Mouse (Mus musculus): ENCODE results near the gene Slc5a5.
A peak's percentile ranks its signal among the peaks of the same experiment; 100 is the strongest.

The Slc5a5 gene

DNA sequence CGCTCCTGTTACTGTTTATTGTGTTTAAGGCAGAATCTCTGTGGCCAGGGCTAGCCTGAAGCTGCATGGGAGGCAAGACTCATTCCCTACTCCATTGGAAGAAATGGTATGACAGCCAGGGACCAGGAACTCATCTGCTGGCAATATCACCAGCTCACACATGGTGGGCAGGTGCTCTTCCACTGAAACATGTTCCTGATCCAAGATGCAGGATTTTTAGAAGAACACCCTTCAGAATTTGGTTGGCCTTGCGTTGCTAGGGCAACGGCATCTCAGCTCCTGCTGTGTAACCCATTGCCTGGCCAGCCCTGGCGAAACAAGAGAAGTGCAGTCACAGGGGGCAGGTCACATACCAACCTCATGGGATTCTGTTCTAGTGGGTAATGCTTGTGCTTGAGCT is 13.1 kb downstream of the Slc5a5 start:
- no peak for DNase-seq (ENCODE audit: low spot score)

DNA sequence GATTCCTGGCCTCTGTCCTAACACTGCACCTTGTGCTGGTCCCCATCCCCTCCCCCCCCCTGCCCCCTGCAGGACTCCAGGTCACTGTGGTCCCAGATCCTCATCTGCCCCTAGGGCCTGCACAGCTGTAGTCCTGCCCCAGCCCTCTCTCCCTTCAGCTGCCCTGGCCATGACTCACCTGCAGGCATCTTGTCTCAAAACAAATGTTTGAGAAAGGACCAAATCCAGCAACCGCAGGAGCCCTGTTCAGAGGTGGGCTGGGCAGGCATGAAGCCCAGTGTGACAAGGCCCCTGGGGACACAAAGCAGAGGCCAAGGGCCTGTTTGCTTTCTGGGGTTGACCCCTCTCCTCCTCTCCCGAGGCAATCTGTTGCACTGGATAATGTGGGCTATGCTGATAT is 14.4 kb downstream of the Slc5a5 start:
- no peak for DNase-seq (ENCODE audit: low spot score)

DNA sequence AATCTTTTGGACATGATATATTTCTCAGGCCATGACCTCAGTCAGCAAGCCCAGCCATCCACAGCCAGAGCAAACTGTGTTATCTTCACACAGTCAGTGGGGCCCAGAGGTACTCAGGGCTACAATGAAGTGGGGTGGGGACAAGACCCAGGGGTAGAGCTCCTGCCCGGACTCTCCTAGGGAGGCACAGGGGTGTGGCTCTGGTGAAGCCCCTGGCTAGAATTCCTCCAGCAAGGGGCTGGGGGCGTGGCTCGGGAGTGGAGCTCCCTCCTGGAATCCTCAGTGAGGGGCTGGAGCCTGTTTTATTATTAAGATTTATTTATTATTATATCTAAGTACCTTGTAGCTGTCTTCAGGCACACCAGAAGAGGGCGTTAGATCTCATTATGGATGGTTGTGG is 16.2 kb downstream of the Slc5a5 start:
- no peak for DNase-seq (ENCODE audit: low spot score)

DNA sequence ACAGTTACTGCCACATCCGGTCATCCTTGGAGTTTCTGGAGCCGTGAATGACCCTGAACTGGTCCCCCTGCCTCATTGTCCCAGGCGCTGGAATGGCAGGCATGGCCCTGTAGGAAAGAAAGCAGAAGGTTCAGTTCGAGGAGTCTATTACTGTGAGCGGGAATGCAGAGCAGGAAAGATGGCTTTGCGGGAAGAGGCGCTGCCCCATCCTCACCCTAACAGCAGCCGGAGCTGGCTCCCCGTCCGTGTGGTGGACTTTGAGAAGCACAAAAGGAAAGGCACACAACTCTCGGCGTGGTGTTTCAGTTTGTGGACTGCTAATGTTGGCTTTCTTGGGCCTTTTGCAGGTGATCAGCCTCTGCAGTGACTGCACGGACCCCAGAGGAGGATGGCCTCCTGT is 18.1 kb downstream of the Slc5a5 start:
- DNase-seq (ENCODE audit: low spot score), result no peak

DNA sequence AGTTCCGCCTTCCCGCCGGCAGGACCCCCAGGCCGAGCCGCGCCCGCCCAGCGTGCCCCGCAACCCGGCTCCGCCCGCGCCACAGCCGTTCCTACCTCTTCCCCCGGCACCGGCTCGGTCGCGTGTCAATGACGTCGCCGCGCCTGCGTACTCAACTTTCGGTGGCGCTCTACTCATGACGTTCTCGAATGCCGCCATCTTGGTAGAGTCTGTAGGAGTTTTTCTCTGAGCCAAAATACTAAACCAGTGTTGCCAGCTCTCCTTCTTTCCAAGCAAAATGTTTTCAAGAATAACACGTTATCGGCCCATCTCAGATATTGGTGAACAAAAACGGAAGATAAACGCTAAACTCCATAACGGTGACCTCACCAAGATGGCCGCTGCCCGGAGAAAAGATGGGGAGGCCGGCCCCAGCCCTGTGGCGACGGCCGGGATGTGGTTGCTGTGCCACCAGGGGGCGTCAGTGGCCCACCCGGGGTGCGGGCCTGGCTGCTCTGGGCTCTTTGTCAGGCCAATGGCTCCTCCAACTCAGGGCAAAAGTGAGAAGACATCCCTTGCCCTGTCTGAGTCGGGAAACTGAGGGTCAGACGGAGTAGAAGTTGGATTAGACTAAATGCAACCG is 19.1 kb downstream of the Slc5a5 start, which contains the start of gene Ccdc124:
Ccdc124 (minus strand) TSS at position 572 of the 622 bp plus-strand sequence.
- DNase-seq (ENCODE audit: low spot score), result peak; percentile 96

DNA sequence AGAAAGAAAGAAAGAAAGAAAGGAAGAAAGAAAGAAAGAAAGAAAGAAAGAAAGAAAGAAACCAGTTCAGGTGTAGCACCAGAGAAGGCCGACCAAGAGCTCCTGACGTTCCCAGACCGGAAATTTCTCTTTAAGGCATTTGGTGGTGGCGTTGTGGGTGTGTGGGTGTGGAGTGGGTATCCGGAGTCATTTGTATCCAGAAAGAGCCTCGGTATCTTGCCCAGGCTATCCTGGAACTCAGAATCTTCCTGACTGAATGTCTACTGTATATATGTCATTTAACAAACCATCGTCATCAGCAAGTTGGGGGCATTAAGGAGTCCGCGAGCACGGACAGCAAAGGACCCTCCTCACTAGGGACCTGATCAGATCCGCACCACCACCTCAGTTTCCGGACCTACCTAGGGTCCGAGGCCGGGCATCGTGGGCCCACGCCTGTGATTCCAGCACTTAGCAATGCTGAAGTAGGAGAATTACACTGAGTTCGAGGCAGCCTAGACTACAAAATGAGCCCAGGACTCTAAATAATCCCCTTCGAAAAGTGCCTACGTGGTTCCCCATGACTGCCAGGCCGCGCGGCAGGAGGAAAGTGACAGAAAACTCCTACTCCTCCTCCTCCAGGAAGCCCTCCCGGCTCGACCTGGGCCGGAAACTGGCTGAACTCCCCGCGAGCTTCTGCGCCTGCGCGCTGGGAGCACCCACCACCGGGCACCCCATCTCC is 19.8 kb downstream of the Slc5a5 start:
- DNase-seq (ENCODE audit: low spot score), result no peak

DNA sequence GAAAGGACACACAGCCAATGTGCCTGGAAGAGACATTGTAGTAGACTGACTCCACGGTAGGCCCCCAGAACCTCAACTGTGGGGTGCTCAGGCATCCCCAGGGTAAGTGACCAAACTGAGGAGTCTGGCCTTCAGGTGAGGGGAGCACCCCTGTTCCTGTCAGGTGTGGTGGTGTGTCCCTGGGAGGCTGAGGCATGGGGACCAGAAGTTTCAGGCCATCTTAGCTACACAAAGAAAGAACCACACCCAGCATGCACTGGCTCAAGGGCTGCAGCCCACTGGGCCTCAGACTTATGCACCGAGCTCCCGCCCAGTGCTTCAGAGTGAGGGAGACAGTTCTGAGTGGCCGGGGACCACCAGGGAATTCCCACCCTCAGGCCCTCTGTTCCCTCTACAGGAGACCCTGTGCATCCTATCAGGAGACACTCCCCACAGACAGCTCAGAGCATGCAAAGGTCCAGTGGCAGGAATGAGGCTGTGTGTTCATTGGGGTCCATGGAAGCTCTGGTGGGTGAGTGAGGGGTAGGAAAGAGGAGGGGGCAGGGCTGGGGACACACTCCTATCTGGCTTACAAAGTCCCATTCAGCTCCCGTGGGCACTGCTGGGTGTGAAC is 21.3 kb downstream of the Slc5a5 start:
- no peak for DNase-seq (ENCODE audit: low spot score)

DNA sequence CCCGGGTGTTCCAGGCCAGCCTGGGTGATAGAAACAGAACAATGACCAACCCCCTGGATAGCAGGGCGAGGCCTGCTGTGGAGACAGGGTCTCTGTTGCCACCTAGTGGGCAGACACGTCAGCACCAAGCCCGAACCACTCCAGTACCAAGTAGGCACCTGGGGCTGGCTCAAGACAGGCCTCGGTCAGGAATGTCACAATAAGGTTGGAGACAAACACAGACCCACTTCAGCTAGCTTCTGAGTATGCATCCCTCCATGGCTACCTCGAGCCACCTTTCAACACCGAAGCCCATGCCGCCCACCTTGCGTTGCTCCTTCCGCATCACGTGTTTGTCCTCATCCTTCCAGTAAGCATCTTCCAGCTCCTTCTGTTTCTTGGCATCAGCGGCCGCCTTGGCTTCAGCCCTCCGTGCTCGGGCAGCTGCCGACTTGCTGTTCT is 22.9 kb downstream of the Slc5a5 start:
- DNase-seq (ENCODE audit: low spot score), result peak; percentile 87

DNA sequence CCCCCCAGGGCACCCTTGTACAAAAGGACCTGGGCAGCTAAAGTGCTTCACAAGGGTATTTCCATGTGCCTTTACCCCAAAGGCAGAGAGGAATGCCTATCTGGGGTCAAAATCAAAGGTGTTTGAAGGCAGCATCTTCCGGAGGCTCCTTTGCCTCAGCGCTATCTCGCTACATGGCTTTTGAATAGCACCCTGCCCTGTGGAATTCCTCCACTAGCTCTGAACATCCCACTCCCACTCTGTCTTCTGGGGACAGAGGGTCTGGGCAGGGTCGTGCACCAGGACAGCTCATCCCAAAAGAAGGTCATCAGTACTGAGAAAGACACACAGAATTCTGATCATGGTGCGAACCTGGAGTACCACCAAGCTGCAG is 23.4 kb downstream of the Slc5a5 start:
- DNase-seq (ENCODE audit: low spot score), result no peak

DNA sequence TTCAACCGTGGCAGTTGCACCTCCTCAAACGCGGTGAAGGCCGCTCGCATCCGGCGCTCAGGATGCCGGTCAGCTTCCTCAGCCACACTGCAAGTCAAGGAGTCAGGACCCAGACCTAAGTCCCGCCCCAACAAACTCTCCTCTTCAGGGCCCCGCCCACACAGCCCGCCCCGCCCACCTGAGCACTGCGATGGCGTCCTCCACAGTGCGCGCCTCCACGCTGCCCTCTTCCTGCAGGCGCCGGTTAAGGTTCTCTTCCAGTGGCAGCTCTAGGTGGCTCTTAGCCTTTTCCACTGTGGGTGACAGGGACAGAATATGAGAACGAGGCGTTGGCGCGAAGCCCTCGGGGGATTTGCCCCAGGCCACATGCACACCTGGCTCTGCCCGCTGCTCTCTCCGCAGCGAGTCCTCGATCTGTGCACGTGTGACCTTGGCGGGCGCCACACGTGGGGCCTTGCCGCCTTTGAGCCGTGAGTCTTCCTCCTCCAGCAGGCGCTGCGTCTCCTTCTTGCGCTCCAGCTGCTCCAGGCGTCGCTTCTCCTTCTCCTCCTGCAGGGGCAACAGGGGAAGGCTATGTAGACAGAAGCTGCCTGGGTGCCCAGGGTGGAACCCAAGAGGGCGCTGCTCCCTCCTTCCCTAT is 23.9 kb downstream of the Slc5a5 start:
- peak; percentile 71 for DNase-seq (ENCODE audit: low spot score)

DNA sequence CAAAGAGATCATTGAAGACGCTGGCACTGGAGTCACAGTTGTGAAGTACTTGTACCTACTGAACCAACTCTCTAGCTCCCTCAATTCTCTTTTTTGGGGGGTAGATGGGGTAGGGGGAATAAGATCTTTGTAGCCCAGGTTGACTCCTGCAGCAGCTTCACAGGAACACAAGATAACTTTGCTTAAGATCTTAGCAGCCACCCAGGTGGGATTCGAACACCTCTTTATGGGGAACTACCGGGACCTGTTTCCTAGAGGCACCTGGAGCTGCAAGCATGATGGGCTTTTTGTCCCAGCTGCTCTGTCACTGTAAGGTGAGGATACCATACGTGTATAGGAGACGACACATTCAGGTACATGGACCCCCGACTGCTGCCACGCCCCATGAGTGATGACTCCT is 26.0 kb downstream of the Slc5a5 start:
- no peak for DNase-seq (ENCODE audit: low spot score)

DNA sequence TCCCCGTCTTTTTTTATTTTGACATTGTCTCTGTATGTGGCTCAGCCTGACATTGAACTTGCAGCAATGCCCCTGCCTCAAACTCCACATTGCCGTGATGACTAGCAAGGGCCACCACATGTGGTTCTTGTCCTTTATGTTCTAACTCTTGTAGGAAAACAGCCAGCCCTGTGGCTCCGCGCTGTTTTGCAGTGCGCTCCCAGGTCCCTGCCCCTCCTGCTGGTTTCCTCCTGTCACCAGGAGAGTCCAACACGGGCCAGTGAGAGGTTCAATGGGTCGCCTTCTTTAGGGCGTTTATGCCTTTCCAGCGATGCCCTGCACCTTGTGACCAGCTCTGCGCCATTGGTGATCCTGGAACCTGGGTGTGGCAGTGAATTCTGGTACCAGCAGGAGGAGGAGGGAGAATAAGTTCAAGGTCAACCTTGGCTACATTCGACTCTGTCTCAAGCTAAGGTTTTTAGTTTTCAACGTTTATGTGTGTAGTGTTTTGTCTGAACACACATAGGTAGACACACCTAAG is 26.5 kb downstream of the Slc5a5 start:
- no peak for DNase-seq (ENCODE audit: low spot score)

DNA sequence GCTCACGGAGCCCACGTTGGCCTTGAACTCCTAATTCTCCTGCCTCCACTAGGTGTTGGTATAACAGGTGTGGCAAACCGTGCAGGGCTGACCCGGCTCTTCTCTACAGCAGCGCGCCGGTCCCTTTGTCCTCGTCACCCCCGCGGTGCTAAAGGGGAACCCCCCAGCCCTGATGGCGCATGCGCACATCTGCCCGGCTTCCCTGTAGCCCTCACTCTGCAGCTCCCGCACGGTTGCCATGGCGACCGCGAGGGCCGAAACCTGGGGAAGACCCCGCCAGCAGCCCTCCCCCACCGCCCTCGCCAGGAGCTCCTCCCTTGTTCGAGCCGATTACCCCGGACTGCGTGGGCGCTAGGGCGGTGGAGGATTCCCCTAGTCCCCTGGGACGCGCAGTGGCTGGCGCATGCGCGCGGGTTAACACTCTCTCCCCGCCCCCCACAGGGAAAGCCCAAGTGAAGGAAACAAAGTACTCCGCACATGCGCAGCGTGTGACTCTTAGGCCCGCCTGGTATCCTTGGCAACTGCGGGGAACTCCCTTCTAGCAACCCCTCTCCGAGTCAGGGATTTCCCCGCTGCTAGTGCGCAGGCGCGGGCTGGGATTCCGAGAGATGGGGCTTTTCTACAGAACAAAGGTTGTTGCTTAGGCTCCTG is 27.1 kb downstream of the Slc5a5 start:
- peak; percentile 100 for DNase-seq (ENCODE audit: low spot score)

DNA sequence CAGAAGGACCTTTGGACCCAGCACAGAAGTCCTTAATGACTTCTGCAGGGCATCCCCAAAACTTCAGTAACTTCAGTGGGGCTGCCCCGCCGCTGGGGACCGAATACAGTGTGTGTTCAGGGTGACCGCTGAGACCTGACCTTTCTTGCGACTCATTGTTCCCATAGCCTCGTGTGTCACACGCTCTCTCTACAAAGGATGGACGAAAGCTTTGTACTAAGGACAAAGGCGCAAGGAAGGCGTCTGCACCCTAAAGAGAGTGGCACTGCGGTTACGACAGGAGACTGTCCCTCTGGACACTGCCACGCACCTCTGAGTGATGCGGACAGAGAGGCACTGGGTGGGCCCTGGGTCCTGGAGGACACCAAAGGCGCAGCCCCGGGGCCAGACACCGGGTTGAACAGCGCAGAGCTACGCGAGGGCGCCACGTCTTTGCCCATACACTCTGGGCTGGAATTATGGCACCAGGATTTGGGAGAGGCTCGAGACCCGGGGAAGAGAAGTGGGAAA is 27.8 kb downstream of the Slc5a5 start:
- peak; percentile 59 for DNase-seq (ENCODE audit: low spot score)

DNA sequence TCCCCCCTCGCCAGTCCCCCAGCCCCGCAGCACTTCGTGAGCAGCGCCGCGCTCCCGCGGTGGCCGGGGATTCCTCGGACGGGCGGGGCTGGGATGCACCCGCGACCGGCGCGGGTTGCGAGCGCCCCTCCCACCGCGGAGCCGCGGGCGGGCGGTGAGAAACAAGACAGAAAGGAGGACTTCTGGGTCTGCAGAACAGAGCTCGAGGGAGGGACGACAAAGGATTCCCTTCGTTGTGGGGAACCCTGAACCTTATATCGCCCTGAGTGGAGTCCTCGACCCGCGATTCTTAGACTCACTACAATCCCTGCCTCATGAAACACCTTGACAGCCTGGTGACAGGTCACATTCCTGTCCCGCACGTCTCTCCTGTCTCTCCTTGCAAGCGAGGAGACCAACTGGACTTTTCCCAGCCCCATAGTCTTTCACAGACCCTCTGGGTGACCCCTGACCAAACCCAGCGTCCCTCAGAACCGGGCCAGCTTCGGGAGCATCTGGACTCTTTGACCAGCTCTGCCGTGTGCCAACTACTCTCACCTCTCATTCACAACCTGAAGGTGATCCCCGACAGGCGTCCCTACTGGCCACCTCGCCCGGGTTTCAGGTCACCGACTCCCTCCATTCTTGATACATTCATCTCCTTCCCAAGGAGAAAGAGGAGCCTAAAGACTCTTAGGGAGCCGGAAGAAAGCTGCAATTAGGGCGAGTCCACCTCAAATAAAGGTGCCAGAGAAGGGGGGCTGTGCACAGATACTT is 28.4 kb downstream of the Slc5a5 start:
- peak; percentile 55 for DNase-seq (ENCODE audit: low spot score)

DNA sequence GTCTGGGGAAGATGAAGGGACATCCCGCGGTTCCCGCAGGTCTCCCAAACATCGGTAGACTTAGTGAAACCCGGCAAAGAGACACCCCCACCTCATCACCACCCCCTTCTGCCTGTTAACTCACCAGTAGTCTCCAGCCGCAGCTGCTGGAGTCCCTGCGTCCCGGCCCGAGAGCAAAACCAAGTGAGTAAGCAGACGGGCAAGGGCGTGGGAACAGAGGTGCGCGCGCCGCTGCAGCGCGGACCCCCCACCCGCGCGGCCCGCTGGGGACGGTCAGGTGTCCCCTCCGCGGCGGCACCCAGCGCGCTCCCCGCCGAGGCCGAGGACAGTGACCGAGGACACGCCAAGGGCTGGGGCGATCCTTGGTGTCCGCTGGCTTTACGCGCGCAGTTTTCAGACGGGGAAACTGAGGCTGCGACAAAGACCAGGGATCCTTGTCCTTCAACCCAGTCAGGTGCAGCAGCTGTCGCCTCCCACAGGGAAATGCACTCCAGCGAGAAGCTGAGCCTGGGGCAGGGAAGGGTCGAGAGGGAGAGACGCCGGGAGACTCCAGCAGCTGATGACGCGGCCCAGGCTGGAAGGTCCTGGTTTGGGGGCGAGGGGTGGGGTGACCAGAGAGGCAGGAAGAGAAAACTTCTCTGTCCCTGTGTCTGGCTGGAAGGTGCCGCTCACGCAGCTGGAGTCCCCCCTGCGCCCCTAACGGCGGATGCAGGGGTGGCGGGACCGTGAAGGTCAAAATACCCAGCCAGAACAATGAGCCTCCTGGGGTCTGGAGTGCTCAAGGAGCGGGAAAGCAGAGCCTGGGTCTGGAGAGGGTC is 29.5 kb downstream of the Slc5a5 start, which contains the start of gene Kcnn1:
Kcnn1 (minus strand) TSS at position 435 of the 818 bp plus-strand sequence.
- DNase-seq (ENCODE audit: low spot score), result peak; percentile 67

DNA sequence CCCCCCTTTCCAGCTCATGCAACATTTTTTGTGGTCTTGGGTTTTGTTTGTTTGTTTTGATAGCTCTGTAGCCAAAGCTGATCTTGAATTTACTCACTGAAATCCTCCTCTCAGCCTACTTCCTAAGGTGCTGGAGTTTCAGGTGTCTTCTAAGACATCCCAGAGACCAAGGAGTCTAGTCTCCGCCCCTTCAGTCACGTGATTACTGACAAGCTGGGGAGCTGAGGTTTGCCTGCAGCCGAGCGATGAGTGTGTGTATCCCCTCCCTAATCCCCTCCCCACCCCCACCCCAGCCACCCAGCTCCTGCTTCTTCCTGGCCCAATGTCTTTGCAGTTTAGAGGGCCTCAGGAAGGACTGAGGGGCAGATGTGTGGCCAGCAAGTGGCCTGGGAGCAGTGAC is 35.0 kb downstream of the Slc5a5 start:
- no peak for DNase-seq (ENCODE audit: low spot score)

DNA sequence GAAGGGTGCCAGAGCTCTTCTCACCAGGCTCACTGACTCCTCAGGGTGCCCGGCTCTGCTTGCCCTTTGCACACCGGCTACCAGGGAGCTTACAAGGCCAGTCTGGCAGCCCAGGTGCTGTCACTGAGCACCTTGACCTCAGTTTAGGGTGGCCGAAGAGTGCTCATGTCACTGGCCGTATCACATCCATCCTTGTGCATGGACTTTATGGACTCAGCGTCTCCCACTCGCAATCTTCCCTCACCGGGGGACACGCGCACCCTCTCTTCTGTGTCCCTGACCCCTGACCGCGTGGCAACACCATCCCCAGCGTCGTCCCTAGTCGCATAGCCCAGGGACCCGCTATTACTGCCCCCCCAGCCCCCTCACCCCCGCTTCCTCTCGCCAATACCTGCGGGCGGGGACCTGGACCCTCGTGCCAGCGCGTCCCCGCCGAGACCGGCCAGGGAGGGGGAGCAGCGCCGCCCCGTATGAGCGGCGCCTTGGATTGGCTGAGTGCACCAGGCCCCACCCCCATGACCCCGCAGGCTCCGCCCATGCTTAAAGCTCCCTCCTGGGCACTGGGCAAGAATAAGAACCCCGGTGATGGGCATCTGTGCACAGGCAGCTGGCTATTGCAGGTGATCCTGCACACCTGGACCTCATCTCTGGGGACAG is 35.9 kb downstream of the Slc5a5 start:
- DNase-seq (ENCODE audit: low spot score), result peak; percentile 74

DNA sequence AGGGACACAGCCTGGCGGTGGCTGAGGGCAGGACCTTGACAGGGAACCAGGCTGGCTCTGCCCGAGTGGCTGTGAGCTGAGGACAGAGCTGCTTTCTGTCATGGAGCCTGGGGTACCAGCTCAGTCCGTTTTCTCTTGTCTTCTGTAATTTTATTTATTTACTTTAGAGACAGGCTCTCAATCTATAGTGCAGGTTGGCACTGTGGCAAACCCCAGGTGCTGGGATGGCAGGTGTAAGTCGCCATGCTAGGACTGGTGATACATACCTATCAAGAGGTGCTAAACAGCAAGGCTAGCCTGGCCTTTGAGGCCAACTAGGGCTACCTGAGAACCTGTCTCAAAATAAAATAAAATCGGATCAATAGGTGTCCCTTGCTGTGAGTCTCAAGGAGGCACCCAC is 36.5 kb downstream of the Slc5a5 start:
- no peak for DNase-seq (ENCODE audit: low spot score)

DNA sequence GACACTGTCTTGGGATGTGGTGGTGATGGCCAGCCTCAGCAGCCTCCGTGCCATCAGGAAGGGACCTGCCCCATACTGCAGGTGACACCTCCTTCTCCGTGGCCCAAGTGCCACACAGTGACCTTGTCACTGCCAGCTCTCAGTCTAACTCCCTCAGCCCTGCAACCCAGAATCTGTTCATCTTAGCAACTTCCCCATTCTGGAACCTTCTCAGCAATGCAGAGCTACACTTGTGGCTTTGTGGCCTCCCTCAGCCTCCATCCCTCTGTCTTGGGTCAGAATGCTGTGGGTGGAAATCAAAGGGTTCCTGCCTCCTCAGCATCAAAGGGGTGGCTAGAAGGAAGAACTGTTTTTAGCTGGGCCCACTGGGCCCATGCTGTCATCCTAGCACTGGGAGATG is 38.7 kb downstream of the Slc5a5 start:
- DNase-seq (ENCODE audit: low spot score), result no peak

Data from retina, embryonic 14.5 days (tissue).